Mouse (Mus musculus) lung, embryonic 14.5 days (tissue): ENCODE measurements around the gene Tsc2. TPM values are rescaled to one million over a fixed set of nuclear protein-coding genes. Genes with fewer than 3 reads are reported as not detected.

Experiments used
- ATAC-seq: fragments of 200-750 bp; cut with Nextera tagmentation; 2 replicates; pipeline ENCODE4 v1.8.0; 2017; ENCODE audit warnings: mild to moderate bottlenecking, moderate TSS enrichment, moderate library complexity; ENCODE audit not compliant: insufficient read depth
- DNase-seq: peaks from one replicate; pipeline ENCODE4 v3.0.0-alpha.2; 2015
- H3K27ac ChIP-seq: fragments of 300-500 bp; sonication (generic); 2 replicates; pipeline ENCODE4 v1.5.1; 2014; ENCODE audit warnings: low read depth, mild to moderate bottlenecking, moderate library complexity
- H3K27me3 ChIP-seq: fragments of 300-500 bp; sonication (generic); 2 replicates; pipeline ENCODE4 v1.6.1; 2014; ENCODE audit warnings: low read length, control low read depth; ENCODE audit not compliant: insufficient read depth
- H3K36me3 ChIP-seq: fragments of 300-500 bp; sonication (generic); 2 replicates; pipeline ENCODE4 v1.6.1; 2014; ENCODE audit warnings: control low read depth; ENCODE audit not compliant: insufficient read depth
- H3K4me1 ChIP-seq: fragments of 300-500 bp; sonication (generic); 2 replicates; pipeline ENCODE4 v1.6.1; 2014; ENCODE audit warnings: antibody characterized with exemption, control low read depth; ENCODE audit not compliant: insufficient read depth
- H3K4me2 ChIP-seq: fragments of 300-500 bp; sonication (generic); 2 replicates; pipeline ENCODE4 v1.6.1; 2014; ENCODE audit warnings: mild to moderate bottlenecking
- H3K4me3 ChIP-seq: fragments of 300-500 bp; sonication (generic); 2 replicates; pipeline ENCODE4 v1.5.1; 2014; ENCODE audit warnings: low read depth, low read length
- H3K9ac ChIP-seq: fragments of 300-500 bp; sonication (generic); 2 replicates; pipeline ENCODE4 v1.6.1; 2014
- H3K9me3 ChIP-seq: fragments of 300-500 bp; sonication (generic); 2 replicates; pipeline ENCODE4 v1.6.1; 2016; ENCODE audit warnings: low read depth, low read length, control low read depth
- CTCF ChIP-seq: IDR thresholded peaks from 2 replicates; pipeline ENCODE4 v1.5.1; 2016; ENCODE audit warnings: antibody characterized with exemption, low read depth
- WGBS: fragments of 180-500 bp; shearing (Covaris S2); extraction: QIAGEN DNeasy Blood & Tissue Kit; methylation state at CpG from one replicate; pipeline ENCODE4 v1.1.7; 2014; 5-methylcytosine and 5-hydroxymethylcytosine counted together
- polyA plus RNA-seq: library from polyadenylated mRNA; unstranded; fragments of >200 nt; fragmentation: Nextera tagmentation; extraction: Ambion mirVana; gene quantifications from 2 replicates; pipeline ENCODE4 v1.2.1, GENCODE M21; 2014

Gene Tsc2
- polyA plus RNA-seq, 1 experiment from 2014 or later = 66.5 TPM

DNA sequence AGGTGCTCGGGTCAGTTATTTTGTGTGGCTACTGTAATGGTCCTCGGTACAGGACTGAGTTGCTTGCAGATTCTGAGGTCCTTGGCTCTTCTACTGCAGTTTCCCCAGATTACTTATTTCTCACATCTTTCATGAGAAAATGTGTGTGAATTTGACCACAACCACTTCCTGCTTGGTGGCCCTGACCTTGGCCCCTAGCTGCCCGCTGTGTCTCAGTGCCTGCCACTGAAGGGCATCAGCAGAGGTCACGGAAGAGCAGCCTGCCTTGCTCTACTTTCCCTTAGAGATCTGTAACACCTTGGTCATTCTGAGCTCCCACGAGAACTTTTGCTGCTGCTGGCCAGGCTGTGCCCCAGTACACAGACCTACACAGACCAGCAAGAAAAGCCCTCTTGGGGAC is 68.8 kb downstream of the Tsc2 start:
- no peak overlapping the region for H3K9ac ChIP-seq
- no peak for ATAC-seq
- TF ChIP-seq CTCF = no peak
- no peak for DNase-seq
- peaks cover 7% of the 10 kb centered on the region for H3K4me1 ChIP-seq
- no peak overlapping the region for H3K27ac ChIP-seq
- H3K36me3 ChIP-seq = peaks cover 25% of the 10 kb centered on the region
- H3K9me3 ChIP-seq = no peaks in the 10 kb centered on the region
- no peaks in the 10 kb centered on the region for H3K27me3 ChIP-seq
- H3K4me3 ChIP-seq = no peak overlapping the region
- 79% methylated on average over 5 of the region's 5 CpGs for WGBS
- H3K4me2 ChIP-seq = no peak overlapping the region

DNA sequence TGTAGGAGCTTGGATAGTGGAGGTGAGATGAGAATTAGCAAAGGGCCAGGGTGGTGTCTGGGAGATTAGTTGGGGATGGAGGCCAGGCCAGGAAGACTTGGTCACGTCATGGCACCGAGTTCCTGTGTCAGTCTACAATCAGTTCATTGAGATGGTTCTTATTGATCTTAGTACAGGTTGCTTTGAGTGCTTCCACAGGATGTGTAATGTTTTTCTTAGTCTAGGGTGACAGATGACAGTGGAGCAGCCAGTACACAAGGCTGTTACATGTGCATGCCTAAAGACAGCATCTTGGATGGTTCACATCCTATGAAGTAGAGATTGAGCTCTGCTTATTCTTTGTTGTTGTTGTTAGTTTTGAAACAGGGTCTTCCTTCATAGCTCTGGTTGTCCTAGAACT is 70.8 kb downstream of the Tsc2 start:
- DNase-seq (no peak), ATAC-seq (no peak)
- Histone ChIP-seq H3K4me3 (no peak overlapping the region), H3K4me2 (no peak overlapping the region), H3K27ac (no peak overlapping the region), H3K36me3 (peaks cover 15% of the 10 kb centered on the region), H3K4me1 (peaks cover 14% of the 10 kb centered on the region), H3K9me3 (no peaks in the 10 kb centered on the region), H3K9ac (no peak overlapping the region), H3K27me3 (no peaks in the 10 kb centered on the region)
- no peak for TF ChIP-seq CTCF
- WGBS = 87% methylated on average over 2 of the region's 2 CpGs

DNA sequence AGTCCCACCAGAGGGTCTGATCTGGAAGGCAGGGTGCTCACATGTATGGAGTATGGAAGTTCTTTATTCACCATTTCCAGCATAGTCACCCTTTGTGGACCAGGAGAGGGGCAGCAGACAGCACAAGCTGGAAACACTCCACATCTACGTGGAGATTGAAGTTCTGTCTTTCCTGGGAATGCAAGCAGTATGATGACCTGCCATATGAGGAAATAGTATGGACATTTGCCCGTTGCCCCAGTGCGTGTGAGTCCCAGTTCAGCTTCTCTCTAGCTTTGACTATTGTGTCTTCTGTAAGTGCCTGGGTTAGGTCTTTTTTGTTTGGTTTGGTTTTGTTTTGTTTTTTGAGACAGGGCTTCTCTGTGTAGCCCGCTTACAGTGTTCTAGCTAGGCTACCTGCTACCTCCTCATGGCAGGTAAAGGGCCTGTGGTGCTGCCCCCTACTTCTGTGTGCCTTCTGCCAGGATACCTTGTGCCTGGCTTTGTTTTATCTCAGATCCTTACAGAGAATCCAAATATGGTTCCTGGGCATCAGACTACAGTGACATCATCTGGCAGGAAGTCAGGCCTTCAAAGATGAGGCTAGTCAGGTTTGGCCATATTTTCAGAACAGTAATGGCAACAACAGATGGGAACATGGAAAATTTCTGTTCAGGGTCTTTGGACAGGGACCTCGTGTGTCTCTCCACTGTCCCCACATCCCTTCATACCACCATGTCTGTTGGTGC is 72.0 kb downstream of the Tsc2 start:
- WGBS = 81% methylated on average over 5 of the region's 5 CpGs
- Histone ChIP-seq H3K4me1 (peaks cover 14% of the 10 kb centered on the region), H3K9me3 (no peaks in the 10 kb centered on the region)

DNA sequence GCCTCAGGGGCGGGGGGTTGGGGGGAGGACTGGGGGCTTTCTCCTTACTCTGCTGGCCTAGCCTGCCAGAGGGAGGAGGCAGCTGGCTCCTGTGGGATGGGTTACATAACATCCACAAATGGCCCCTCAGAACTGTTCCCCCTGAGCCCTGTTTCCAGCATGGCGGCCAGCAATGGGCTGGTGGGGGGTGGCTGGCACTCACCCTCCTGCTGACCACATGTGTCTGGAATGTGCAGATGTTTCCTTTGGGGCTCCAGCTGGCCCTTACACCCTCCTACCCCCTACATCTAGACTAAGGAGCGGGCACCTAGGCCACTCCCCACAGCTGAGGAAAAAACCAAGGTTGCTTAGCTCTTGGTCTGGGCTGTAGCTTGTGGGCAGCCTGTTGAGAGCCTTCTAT is 73.3 kb downstream of the Tsc2 start:
- peaks cover 14% of the 10 kb centered on the region for H3K4me1 ChIP-seq
- H3K27me3 ChIP-seq = no peaks in the 10 kb centered on the region
- peak overlapping the region; percentile 24; the same call in 1 of the 2 replicates for H3K9ac ChIP-seq
- no peaks in the 10 kb centered on the region for H3K9me3 ChIP-seq
- H3K4me3 ChIP-seq = no peak overlapping the region
- no peaks in the 10 kb centered on the region for H3K36me3 ChIP-seq
- H3K27ac ChIP-seq = peak overlapping the region; percentile 91
- 54% methylated on average over 3 of the region's 3 CpGs for WGBS
- ATAC-seq (peak; percentile 58), DNase-seq (peak; percentile 45)
- TF ChIP-seq CTCF = no peak
- H3K4me2 ChIP-seq = peak overlapping the region; percentile 20; the same call in 1 of the 2 replicates

More for the DNA sequence above, 72.0 kb downstream of the Tsc2 start:
- TF ChIP-seq CTCF = no peak
- Histone ChIP-seq H3K36me3 (peaks cover 9% of the 10 kb centered on the region), H3K4me3 (no peak overlapping the region), H3K27ac (no peak overlapping the region), H3K4me2 (no peak overlapping the region), H3K9ac (no peak overlapping the region), H3K27me3 (no peaks in the 10 kb centered on the region)
- ATAC-seq = no peak
- no peak for DNase-seq

DNA sequence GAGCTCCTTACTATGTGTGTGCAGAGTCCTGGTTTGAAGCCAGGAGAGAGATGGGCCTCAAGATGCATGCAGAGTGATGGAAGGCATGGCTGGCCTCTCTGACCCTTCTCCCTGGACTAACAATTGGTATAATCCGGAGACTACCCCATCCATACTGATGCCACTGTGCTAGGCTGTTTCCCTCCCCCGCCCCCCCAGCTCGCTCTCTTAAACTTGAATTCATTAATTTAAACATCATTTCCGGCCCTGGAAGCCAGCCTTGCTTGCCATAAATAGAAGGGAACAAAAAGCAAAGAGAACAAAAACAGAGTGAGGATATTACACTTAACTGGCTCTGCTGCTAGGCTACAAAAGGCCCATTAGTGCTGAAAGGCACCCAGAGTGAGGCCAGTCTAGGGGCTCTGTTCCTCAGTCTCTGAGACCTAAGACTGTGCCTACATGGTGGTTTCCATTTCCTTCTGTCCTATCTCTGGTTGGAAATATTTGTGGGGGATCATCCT is 73.8 kb downstream of the Tsc2 start:
- ATAC-seq (peak; percentile 65; the same call in 1 of the 2 replicates), DNase-seq (peak; percentile 70)
- H3K9me3 ChIP-seq = no peaks in the 10 kb centered on the region
- H3K27ac ChIP-seq = peak overlapping the region; percentile 91
- 48% methylated on average over 4 of the region's 4 CpGs for WGBS
- H3K36me3 ChIP-seq = no peaks in the 10 kb centered on the region
- no peak overlapping the region for H3K4me3 ChIP-seq
- no peaks in the 10 kb centered on the region for H3K27me3 ChIP-seq
- H3K9ac ChIP-seq = 0 out of 2 replicates have a peak overlapping the region, but pooled peaks have one; percentile 24
- peaks cover 14% of the 10 kb centered on the region for H3K4me1 ChIP-seq
- no peak for TF ChIP-seq CTCF
- peak overlapping the region; percentile 20; the same call in 1 of the 2 replicates for H3K4me2 ChIP-seq

DNA sequence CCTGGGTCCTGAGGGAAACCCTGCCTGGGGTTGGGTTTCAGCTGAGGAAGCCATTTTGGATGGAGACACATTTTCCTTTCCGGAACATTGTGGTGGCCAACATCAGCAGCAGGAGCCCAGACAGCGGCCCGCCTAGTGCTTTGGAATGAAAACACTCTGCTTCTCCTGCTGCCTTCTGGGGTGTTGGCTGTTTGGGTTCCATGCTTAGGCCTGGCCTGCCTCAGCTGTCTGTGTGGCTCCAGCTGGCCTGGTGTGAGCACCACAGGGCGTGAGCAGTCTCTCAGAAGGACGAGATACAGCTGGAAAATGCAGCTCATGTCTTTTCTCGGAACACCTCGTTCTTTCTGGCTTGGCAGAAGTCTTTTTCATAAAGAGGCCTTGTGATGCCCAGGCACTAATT is 75.3 kb downstream of the Tsc2 start:
- WGBS = 73% methylated on average over 7 of the region's 7 CpGs
- H3K27me3 ChIP-seq = no peaks in the 10 kb centered on the region
- H3K9ac ChIP-seq = no peak overlapping the region
- no peaks in the 10 kb centered on the region for H3K9me3 ChIP-seq
- H3K4me1 ChIP-seq = peaks cover 16% of the 10 kb centered on the region
- H3K36me3 ChIP-seq = no peaks in the 10 kb centered on the region
- ATAC-seq (no peak), DNase-seq (no peak)
- H3K4me3 ChIP-seq = no peak overlapping the region
- no peak for TF ChIP-seq CTCF
- no peak overlapping the region for H3K4me2 ChIP-seq
- H3K27ac ChIP-seq = no peak overlapping the region

DNA sequence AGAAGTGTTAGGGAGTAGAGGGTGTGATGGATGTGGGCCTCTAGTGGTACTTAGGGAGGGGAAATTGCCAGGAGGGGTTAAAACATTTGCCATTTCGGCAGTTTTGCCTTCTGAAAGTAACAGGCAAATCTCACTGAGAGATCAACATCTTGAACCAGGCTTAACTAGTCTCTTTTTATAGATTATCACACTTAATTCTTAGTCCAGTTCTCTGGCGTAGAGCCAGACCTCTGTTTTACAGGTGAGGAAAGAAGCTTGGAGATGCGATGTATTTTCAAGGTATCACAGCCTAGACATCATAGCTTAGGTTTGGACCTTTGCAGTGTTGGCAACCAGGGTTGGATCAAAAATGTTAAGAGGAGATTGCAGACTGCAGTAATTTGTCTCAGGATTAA is 81.4 kb downstream of the Tsc2 start:
- H3K4me2 ChIP-seq = peak overlapping the region; percentile 90
- H3K9me3 ChIP-seq = no peaks in the 10 kb centered on the region
- no peak for DNase-seq
- no peak for ATAC-seq
- 39% methylated on average over 3 of the region's 3 CpGs for WGBS
- H3K27ac ChIP-seq = no peak overlapping the region; the same call in 1 of the 2 replicates
- H3K9ac ChIP-seq = peak overlapping the region; percentile 90
- TF ChIP-seq CTCF = no peak
- no peaks in the 10 kb centered on the region for H3K27me3 ChIP-seq
- peak overlapping the region; percentile 87 for H3K4me3 ChIP-seq
- no peaks in the 10 kb centered on the region for H3K36me3 ChIP-seq
- H3K4me1 ChIP-seq = peaks cover 15% of the 10 kb centered on the region; the same call in 1 of the 2 replicates
